In genomic region chr9:67831359-67832045, GRCm38 (mm10) we compare ENCODE assay signal across 8 mouse cellular contexts. TPM values are rescaled to one million over a fixed set of nuclear protein-coding genes. Genes with fewer than 3 reads are reported as not detected.
A peak's percentile ranks its signal among the peaks of the same experiment; 100 is the strongest.
DNase-seq lines count a peak whose midpoint lies in the region; ATAC-seq and TF ChIP-seq lines count a peak whose summit lies in the region.

No protein-coding gene starts in this region.

- WGBS in lung, embryonic 15.5 days: 1% methylated on average over 57 of the region's 57 CpGs
- under 1% methylated on average over 56 of the region's 57 CpGs for WGBS in heart, embryonic 16.5 days
- 2% methylated on average over 55 of the region's 57 CpGs for WGBS in liver, embryonic 14.5 days (ENCODE audit: insufficient replicate concordance)
- WGBS in stomach, embryonic 14.5 days: 1% methylated on average over 50 of the region's 57 CpGs

- no peak for TF ChIP-seq EP300 in liver, embryonic 14.5 days (IDR thresholded peaks at IDR 0.05; ENCODE audit: low read depth)

- ATAC-seq in lung, embryonic 15.5 days (ENCODE audit: borderline replicate concordance, extremely low read depth, low FRiP score, low TSS enrichment): peak; percentile 58; the same call in 1 of the 2 replicates
- peak; percentile 28 for ATAC-seq in heart, embryonic 16.5 days (replicated peaks; ENCODE audit: extremely low read depth, insufficient read depth, low FRiP score)
- ATAC-seq in liver, embryonic 14.5 days (ENCODE audit: insufficient read depth): peak; percentile 46
- ATAC-seq in stomach, embryonic 14.5 days (ENCODE audit: insufficient number of reproducible peaks, insufficient read depth, low FRiP score, low read depth): peak; percentile 35; the same call in 1 of the 2 replicates

- H3K36me3 ChIP-seq in lung, embryonic 15.5 days: no peaks in the 10 kb centered on the region
- no peaks in the 10 kb centered on the region for H3K36me3 ChIP-seq in heart, embryonic 16.5 days (ENCODE audit: control insufficient read depth, insufficient read depth)
- H3K36me3 ChIP-seq in liver, embryonic 14.5 days (replicated peaks; ENCODE audit: control insufficient read depth, insufficient read depth, low read depth): no peaks in the 10 kb centered on the region
- no peaks in the 10 kb centered on the region for H3K36me3 ChIP-seq in stomach, embryonic 14.5 days (ENCODE audit: control insufficient read depth, insufficient read depth, low read length)

- DNase-seq in cerebellum, adult 18-20 months: peak; percentile 29 to 61
- DNase-seq in cerebellum, adult 9-10 months: no peak
- no peak for DNase-seq in lung, postnatal 36 days
- DNase-seq in liver, embryonic 14.5 days (ENCODE audit: low read depth in 3 of 3, low spot score in 3 of 3): no peak
- no peak for DNase-seq in thymus, postnatal 10 days (ENCODE audit: low spot score in 2 of 2)

- H3K9ac ChIP-seq in lung, embryonic 15.5 days: peak overlapping the region; percentile 46
- H3K9ac ChIP-seq in heart, embryonic 16.5 days (ENCODE audit: low read length): peak overlapping the region; percentile 70
- peak overlapping the region; percentile 38; the same call in 1 of the 2 replicates for H3K9ac ChIP-seq in liver, embryonic 14.5 days (replicated peaks)
- peak overlapping the region; percentile 28; the same call in 1 of the 2 replicates for H3K9ac ChIP-seq in stomach, embryonic 14.5 days (replicated peaks; ENCODE audit: low read depth, low read length)

- no peaks in the 10 kb centered on the region for H3K9me3 ChIP-seq in lung, embryonic 15.5 days
- peaks cover 3% of the 10 kb centered on the region; the same call in 1 of the 2 replicates for H3K9me3 ChIP-seq in heart, embryonic 16.5 days (replicated peaks; ENCODE audit: control insufficient read depth, low read length)
- H3K9me3 ChIP-seq in liver, embryonic 14.5 days (ENCODE audit: control insufficient read depth, low read length): no peaks in the 10 kb centered on the region
- H3K9me3 ChIP-seq in stomach, embryonic 14.5 days (ENCODE audit: control insufficient read depth, low read depth, low read length): 0 out of 2 replicates have a peak, but pooled peaks cover 4% of the 10 kb centered on the region

- H3K27ac ChIP-seq in lung, embryonic 15.5 days: peak overlapping the region; percentile 68
- no peak overlapping the region for H3K27ac ChIP-seq in heart, embryonic 16.5 days (ENCODE audit: low read length)
- H3K27ac ChIP-seq in liver, embryonic 14.5 days: no peak overlapping the region
- peak overlapping the region; percentile 48; the same call in 1 of the 2 replicates for H3K27ac ChIP-seq in stomach, embryonic 14.5 days (ENCODE audit: low read length)

- H3K27me3 ChIP-seq in lung, embryonic 15.5 days: peaks cover 45% of the 10 kb centered on the region
- H3K27me3 ChIP-seq in heart, embryonic 16.5 days (ENCODE audit: control insufficient read depth, insufficient read depth, low read length): peaks cover 38% of the 10 kb centered on the region
- H3K27me3 ChIP-seq in liver, embryonic 14.5 days (ENCODE audit: control insufficient read depth, insufficient read depth, low read length): peaks cover 36% of the 10 kb centered on the region
- H3K27me3 ChIP-seq in stomach, embryonic 14.5 days (ENCODE audit: control insufficient read depth, insufficient read depth, low read length): 0 out of 2 replicates have a peak, but pooled peaks cover 2% of the 10 kb centered on the region

- H3K4me3 ChIP-seq in lung, embryonic 15.5 days: peak overlapping the region; percentile 57
- H3K4me3 ChIP-seq in heart, embryonic 16.5 days (ENCODE audit: low read length): peak overlapping the region; percentile 64
- peak overlapping the region; percentile 50 to 71 for H3K4me3 ChIP-seq in liver, embryonic 14.5 days (ENCODE audit: insufficient read depth in 1 of 2, low read depth in 2 of 2, low read length in 2 of 2)
- H3K4me3 ChIP-seq in stomach, embryonic 14.5 days (ENCODE audit: low read depth, low read length): peak overlapping the region; percentile 55

- TF ChIP-seq CTCF in liver, embryonic 14.5 days (IDR thresholded peaks at IDR 0.05; ENCODE audit: low read depth): no peak

- peaks cover 27% of the 10 kb centered on the region for H3K4me1 ChIP-seq in lung, embryonic 15.5 days
- peaks cover 8% of the 10 kb centered on the region; the same call in 1 of the 2 replicates for H3K4me1 ChIP-seq in heart, embryonic 16.5 days (ENCODE audit: control insufficient read depth, insufficient read depth, low read length)
- H3K4me1 ChIP-seq in liver, embryonic 14.5 days (replicated peaks; ENCODE audit: control insufficient read depth in 2 of 2, insufficient read depth in 2 of 2, low read length in 1 of 2): peaks cover 6 to 8% of the 10 kb centered on the region in 2 experiments
- peaks cover 7% of the 10 kb centered on the region; the same call in 1 of the 2 replicates for H3K4me1 ChIP-seq in stomach, embryonic 14.5 days (ENCODE audit: control insufficient read depth, insufficient read depth, low read length)

- peak overlapping the region; percentile 96 for H3K4me2 ChIP-seq in lung, embryonic 15.5 days
- H3K4me2 ChIP-seq in heart, embryonic 16.5 days (ENCODE audit: low read depth, low read length): peak overlapping the region; percentile 93
- H3K4me2 ChIP-seq in liver, embryonic 14.5 days (ENCODE audit: low read depth): peak overlapping the region; percentile 94
- peak overlapping the region; percentile 88 for H3K4me2 ChIP-seq in stomach, embryonic 14.5 days (replicated peaks; ENCODE audit: low read depth, low read length)

RNA-seq across cellular contexts. Expression of gene C2cd4a, which starts 0.6 kb away (rescaled TPM):
- 0.98 and 1.3 TPM in 2 replicates for polyA plus RNA-seq in lung, embryonic 15.5 days (2015; fragmentation: Nextera tagmentation; extraction: Ambion mirVana)
- 0.10 and 0.16 TPM in 2 replicates for polyA plus RNA-seq in heart, embryonic 16.5 days (2015; fragmentation: Nextera tagmentation; extraction: Ambion mirVana)
- polyA plus RNA-seq in liver, embryonic 14.5 days (2012; rRNA removed): 4.4 and 6.8 TPM in 2 replicates
- 0.81 and 1.5 TPM in 2 replicates for polyA plus RNA-seq in liver, embryonic 14.5 days (2014; fragmentation: Nextera tagmentation; extraction: Ambion mirVana)
- 1.4 and 1.9 TPM in 2 replicates for polyA plus RNA-seq in stomach, embryonic 14.5 days (2014; fragmentation: Nextera tagmentation; extraction: Ambion mirVana)

RNA-seq across cellular contexts. Expression of gene Vps13c, which starts 8.7 kb away (rescaled TPM):
- polyA plus RNA-seq in lung, embryonic 15.5 days (2015; fragmentation: Nextera tagmentation; extraction: Ambion mirVana): 5.0 and 5.6 TPM in 2 replicates
- 3.8 and 4.3 TPM in 2 replicates for polyA plus RNA-seq in heart, embryonic 16.5 days (2015; fragmentation: Nextera tagmentation; extraction: Ambion mirVana)
- 5.1 and 7.2 TPM in 2 replicates for polyA plus RNA-seq in liver, embryonic 14.5 days (2012; rRNA removed)
- 5.2 and 6.6 TPM in 2 replicates for polyA plus RNA-seq in liver, embryonic 14.5 days (2014; fragmentation: Nextera tagmentation; extraction: Ambion mirVana)
- 11.4 and 12.5 TPM in 2 replicates for polyA plus RNA-seq in stomach, embryonic 14.5 days (2014; fragmentation: Nextera tagmentation; extraction: Ambion mirVana)

Comparison
In these comparisons a context has a peak if more than half of its experiments do, and no peak if none do; other contexts are left out.
1. DNase-seq: peak in cerebellum, adult 18-20 months (2 of 2); none in cerebellum, adult 9-10 months (single experiment), lung, postnatal 36 days (single experiment), liver, embryonic 14.5 days (0 of 3) and thymus, postnatal 10 days (0 of 2).
2. H3K27ac ChIP-seq: peak in lung, embryonic 15.5 days (single experiment) and stomach, embryonic 14.5 days (single experiment); none in heart, embryonic 16.5 days (single experiment) and liver, embryonic 14.5 days (single experiment).
3. Peak in every context shown above with its lines, with median percentiles within 50 percentile points of each other: ATAC-seq, H3K4me2 ChIP-seq, H3K4me3 ChIP-seq and H3K9ac ChIP-seq.